Mouse (Mus musculus): ENCODE results near the gene Cacna1d.

DNA sequence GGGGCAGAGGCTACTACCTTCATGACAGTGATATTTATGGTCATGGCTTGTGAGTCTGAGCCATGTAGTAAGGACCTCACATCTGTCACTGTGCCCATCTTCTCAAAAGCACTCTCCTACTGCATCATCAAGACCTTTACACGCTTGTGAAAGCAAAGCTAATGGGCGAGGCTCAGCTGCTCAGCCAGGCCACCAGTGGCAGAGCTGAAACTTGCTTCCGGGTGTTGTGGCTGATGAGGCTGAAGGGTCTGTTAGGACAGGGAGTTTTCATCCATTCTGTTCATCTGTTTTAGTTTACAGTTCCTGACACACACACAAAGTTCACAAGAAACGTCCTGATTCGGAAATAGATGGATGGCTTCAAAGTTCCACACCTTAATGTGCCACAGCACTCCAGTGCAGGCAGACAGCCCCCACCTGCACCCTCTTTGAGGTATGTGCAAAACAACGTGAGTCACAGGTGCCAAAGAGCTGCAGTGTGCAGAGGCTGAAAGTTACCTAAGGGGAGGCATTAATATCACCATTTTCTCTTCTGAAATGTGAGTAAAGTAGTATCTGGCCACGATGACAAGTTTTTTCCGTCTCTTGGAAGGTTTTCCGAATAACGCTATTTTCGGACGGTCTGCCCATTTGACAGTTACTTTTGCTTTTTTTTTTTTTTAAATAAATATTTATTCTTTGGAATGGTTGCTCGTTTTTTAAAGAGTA lies 306.7 kb downstream of the Cacna1d start:
- TF ChIP-seq CTCF (IDR thresholded peaks at IDR 0.05 in 2 of 3, conservative IDR thresholded peaks at IDR 0.05 in 1 of 3; ENCODE audit: control insufficient read depth in 1 of 3, insufficient read depth in 1 of 3, low read depth in 2 of 3, low read length in 3 of 3, poor library complexity in 1 of 3, severe bottlenecking in 1 of 3) (no peak), CHD1 (IDR thresholded peaks at IDR 0.05; ENCODE audit: low read depth, low read length) (no peak), GATA1 (IDR thresholded peaks at IDR 0.05; ENCODE audit: low read depth, low read length) (no peak), POLR2A (IDR thresholded peaks at IDR 0.05; ENCODE audit: control insufficient read depth in 1 of 2, insufficient read depth in 1 of 2, low read depth in 1 of 2, low read length in 2 of 2, poor library complexity in 1 of 2) (no peak), MAFK (IDR thresholded peaks at IDR 0.05; ENCODE audit: borderline replicate concordance, low read depth, low read length) (no peak), ZNF384 (IDR thresholded peaks at IDR 0.05; ENCODE audit: low read depth, low read length) (no peak), BHLHE40 (IDR thresholded peaks at IDR 0.05; ENCODE audit: borderline replicate concordance, low read depth, low read length) (no peak), MEF2A (IDR thresholded peaks at IDR 0.05; ENCODE audit: extremely low read depth, insufficient replicate concordance, low read depth, low read length, poor library complexity, severe bottlenecking) (no peak)

All from MEL (cell line).